Mouse (Mus musculus) gastrocnemius, postnatal 4 days (tissue): ENCODE measurements around the gene Kncn. TPM values are rescaled to one million over a fixed set of nuclear protein-coding genes. Genes with fewer than 3 reads are reported as not detected.
A peak's percentile ranks its signal among the peaks of the same experiment; 100 is the strongest.

Experiments
- DNase-seq, 2 experiments: peaks; one replicate each; pipeline ENCODE4 v3.0.0; 2021 to 2022; ENCODE audit warnings: low spot score in 2 of 2, mixed read lengths in 2 of 2
- long read RNA-seq, 2 experiments: library from polyadenylated mRNA; stranded (forward); transcript quantifications; one replicate each; pipeline ENCODE4 v2.0.0; 2021
- total RNA-seq, 2 experiments: library from RNA; stranded (reverse); gene quantifications; 2 replicates each; pipeline ENCODE4 v1.2.3; 2021

Kncn gene
- not detected for total RNA-seq
- long read RNA-seq, experiment 1 = 0 reads
- long read RNA-seq, experiment 2 = 0 reads

GRCm38 (mm10) chr4:115884022-115884421 lies at the start of gene Kncn:
TSS of gene Kncn (plus strand) at chr4:115884400.
- DNase-seq = no peak

GRCm38 (mm10) chr4:115835576-115835975 lies 48.6 kb upstream of the Kncn start:
- no peak for DNase-seq

GRCm38 (mm10) chr4:115838196-115838595 lies 46.0 kb upstream of the Kncn start:
- DNase-seq = no peak

- DNase-seq = peak; percentile 85 to 91
Measured at GRCm38 (mm10) chr4:115838696-115839641, 45.2 kb upstream of the Kncn start, which contains the start of gene Mknk1. TSS of gene Mknk1 (plus strand) at chr4:115839198.

- no peak for DNase-seq
Measured at GRCm38 (mm10) chr4:115839956-115840355, 44.2 kb upstream of the Kncn start.

- no peak for DNase-seq
Measured at GRCm38 (mm10) chr4:115840842-115841241, 43.4 kb upstream of the Kncn start.

GRCm38 (mm10) chr4:115846656-115847055 lies 37.5 kb upstream of the Kncn start:
- no peak for DNase-seq

GRCm38 (mm10) chr4:115847377-115847776 lies 36.8 kb upstream of the Kncn start:
- DNase-seq = no peak

- DNase-seq = no peak
Measured at GRCm38 (mm10) chr4:115848083-115848482, 36.1 kb upstream of the Kncn start.

- no peak for DNase-seq
Measured at GRCm38 (mm10) chr4:115848990-115849677, 35.1 kb upstream of the Kncn start.

- DNase-seq = no peak
Measured at GRCm38 (mm10) chr4:115850111-115850510, 34.1 kb upstream of the Kncn start.

GRCm38 (mm10) chr4:115850631-115851030 lies 33.6 kb upstream of the Kncn start:
- no peak for DNase-seq

- no peak for DNase-seq
Measured at GRCm38 (mm10) chr4:115851569-115851968, 32.6 kb upstream of the Kncn start.

GRCm38 (mm10) chr4:115855100-115855499 lies 29.1 kb upstream of the Kncn start:
- DNase-seq = no peak

- DNase-seq = no peak
Measured at GRCm38 (mm10) chr4:115855609-115856008, 28.6 kb upstream of the Kncn start.

- DNase-seq = no peak
Measured at GRCm38 (mm10) chr4:115856282-115856681, 27.9 kb upstream of the Kncn start.

GRCm38 (mm10) chr4:115857293-115857883 lies 26.8 kb upstream of the Kncn start:
- no peak for DNase-seq

GRCm38 (mm10) chr4:115863352-115863751 lies 20.8 kb upstream of the Kncn start:
- DNase-seq = no peak

GRCm38 (mm10) chr4:115863880-115864279 lies 20.3 kb upstream of the Kncn start:
- DNase-seq = no peak

GRCm38 (mm10) chr4:115869512-115870210 lies 14.5 kb upstream of the Kncn start:
- no peak for DNase-seq

- DNase-seq = no peak
Measured at GRCm38 (mm10) chr4:115873231-115873630, 11.0 kb upstream of the Kncn start.
